Mouse (Mus musculus) kidney, postnatal 36 days (tissue): ENCODE measurements around the gene Dab2.
A peak's percentile ranks its signal among the peaks of the same experiment; 100 is the strongest.

Experiments
- DNase-seq, 2 experiments: peaks; one replicate each; pipeline ENCODE4 v3.0.0; 2021 to 2022; ENCODE audit warnings: mixed read lengths in 2 of 2

The Dab2 gene

DNA sequence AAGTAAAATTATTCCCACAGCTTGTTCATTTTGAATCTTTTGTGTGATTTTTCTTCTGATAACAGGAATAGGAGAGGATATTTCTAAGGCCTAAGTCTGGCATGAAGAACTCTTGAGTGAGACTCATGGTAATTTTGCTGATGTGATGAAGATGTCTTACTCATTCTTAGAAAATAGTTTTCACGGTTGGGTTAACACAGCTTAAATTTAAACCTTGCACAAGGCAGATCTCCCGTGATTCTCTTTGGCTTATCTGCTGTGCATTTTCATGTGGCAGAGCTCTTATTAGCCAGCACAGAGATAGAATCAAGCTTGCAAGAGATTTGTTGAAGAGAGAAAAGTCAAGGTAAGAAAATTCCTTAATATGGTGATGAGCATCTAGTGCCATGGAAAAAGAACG lies at the start of gene Dab2:
Gene Dab2, plus strand, starts transcription at position 235 of the 400 bp plus-strand sequence.
- DNase-seq, result peak; percentile 34 to 71

DNA sequence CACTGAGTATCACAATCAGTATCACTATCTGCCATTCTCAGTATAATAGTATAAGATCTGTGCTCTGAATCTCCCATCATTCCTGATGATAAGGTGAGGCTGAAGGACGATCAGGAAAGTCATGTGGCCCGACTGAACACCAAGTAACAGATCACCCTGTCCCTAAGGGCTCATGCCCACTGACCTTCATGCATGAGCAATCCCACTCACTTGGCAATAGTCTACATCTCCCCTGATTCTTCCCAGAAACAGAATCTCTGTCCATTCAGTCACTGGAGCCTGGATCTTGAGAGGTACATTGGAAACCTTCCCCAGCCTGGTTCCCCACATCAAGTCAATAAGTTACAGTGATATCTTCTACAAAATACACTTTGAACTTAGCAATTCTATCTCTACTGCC lies 46.1 kb upstream of the Dab2 start:
- peak; percentile 54 to 62 for DNase-seq

DNA sequence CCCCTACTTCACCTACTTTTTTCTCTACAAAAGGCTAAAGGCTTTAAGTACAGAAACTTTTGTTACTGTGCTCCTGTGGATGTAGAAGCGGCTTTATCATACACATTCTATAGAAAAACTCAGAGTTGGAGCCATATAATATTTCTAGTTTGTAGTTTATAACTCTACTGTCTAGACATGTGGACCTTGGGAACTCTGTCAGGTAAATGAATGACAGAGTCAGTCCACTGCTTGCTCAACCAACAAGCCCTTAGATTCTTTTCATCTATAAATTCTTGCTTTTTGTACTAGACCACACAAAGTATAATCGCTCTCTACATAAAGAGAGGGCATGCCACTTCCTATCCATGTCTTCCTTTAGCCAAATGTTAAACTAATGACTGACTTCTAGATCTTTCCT lies 45.2 kb upstream of the Dab2 start:
- peak in 1 of 2 experiments; percentile 51 for DNase-seq

DNA sequence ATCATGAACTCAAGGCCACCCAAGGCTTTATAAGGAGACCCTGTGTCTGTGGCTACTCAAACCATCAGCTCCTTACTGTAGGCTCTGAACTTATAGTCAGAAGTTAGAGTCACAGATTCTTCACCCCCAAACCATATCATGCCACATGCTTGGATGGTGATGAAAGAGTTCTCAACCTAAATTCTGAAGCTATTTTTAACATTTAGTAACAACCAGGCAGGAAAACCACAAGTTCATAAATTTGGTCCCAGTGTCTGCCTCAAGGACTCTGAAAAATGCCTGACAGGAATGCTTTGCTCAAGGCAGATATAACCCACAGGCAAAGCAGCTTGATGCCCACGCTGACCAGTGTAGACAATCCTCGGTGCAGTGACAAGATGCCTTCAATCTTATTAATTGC lies 42.5 kb upstream of the Dab2 start:
- DNase-seq, result no peak

DNA sequence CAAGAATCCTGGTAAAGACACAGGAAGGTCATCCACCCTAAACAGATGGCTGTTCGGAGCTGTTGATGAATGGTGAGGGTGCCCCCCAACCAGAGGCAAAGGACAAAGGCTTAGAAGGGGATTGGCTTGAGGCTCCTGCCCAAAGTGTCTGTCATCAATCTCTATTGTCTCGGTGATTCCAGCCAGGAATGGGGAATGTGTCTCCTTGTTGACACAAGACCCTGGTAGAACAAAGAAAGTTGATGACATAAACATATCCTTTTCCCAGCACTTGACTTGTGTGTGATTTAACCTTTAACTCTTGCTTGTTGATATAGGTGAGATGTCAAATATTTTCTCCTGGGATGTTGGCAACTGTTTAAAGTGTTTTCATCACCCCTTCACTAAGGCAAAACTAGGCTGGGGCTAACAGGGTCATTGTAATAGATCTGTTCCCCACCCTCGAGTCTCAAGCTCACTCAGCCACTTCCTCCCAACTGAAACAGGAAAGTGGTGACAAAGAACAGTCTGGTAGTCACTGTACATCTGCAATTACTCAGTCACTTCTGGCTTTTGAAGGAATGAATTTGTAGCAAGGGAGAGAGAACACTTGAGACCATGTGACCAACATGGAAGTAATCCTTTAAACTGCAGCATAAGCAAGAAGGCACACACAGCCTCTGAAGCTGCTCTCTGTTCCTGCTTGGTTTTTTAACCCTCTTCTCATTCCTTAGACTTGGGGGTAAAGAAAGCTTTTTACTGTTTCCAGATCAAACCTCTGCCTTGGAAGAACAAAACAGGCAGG lies 39.4 kb upstream of the Dab2 start:
- DNase-seq, result peak; percentile 31 to 50

DNA sequence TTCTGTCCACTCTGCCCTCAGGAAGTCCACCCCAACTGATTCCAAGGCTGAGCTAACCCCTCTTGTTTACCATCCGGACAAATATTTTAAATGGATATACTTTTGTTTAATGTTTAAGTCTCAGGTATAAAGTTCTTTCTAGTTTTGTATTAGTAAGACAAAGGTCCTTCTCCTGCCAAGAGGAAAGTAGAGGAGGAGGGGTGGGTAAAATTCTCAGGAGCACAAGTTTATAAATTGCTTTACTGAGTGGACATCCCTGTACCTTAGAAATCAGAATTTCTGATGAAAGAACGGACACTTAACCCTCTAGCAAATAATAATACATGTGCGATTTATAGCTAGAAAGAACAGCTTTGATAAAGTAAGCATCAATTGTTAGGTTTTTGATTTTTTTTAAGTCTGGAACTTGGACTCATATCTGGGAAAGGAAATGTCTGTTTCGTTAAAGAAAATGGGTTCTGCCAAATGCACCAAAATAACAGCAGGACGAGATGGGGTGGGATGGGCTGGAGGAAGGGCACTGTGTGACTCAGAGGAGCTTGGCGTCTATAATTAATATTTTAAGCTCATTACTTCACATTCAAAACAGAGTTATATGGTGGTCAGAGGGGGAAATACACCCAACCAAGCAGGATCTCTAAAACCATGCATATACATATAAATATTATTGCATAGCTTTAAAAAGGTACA lies 38.7 kb upstream of the Dab2 start:
- DNase-seq, result peak in 1 of 2 experiments; percentile 30

DNA sequence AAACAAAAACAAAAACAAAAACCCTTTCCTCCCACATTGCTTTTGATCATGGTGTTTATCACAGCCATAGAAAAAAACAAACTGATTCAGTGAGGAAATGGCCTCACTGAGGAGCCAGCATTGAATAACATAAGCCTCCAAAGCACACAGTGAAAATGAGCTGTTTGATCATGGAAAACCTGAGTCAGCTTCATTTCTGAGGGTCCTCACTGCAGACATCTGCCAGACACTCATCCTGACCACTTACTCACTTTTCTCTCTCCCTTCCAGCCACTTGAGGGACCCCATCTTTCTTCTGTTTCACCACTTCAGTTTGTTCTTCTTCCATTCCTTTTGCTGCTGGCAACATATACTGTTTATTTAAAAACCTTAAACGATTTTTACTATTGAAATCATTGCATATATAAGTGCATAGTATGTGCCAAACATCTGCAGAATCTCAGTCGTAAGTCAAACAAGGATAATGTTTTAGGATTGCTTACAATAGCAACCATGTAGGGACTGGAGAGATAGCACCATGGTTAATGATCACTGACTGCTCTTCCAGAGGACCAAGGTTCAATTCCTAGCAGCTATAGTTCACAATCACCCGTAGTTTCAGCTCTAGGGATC lies 32.3 kb upstream of the Dab2 start:
- no peak for DNase-seq

DNA sequence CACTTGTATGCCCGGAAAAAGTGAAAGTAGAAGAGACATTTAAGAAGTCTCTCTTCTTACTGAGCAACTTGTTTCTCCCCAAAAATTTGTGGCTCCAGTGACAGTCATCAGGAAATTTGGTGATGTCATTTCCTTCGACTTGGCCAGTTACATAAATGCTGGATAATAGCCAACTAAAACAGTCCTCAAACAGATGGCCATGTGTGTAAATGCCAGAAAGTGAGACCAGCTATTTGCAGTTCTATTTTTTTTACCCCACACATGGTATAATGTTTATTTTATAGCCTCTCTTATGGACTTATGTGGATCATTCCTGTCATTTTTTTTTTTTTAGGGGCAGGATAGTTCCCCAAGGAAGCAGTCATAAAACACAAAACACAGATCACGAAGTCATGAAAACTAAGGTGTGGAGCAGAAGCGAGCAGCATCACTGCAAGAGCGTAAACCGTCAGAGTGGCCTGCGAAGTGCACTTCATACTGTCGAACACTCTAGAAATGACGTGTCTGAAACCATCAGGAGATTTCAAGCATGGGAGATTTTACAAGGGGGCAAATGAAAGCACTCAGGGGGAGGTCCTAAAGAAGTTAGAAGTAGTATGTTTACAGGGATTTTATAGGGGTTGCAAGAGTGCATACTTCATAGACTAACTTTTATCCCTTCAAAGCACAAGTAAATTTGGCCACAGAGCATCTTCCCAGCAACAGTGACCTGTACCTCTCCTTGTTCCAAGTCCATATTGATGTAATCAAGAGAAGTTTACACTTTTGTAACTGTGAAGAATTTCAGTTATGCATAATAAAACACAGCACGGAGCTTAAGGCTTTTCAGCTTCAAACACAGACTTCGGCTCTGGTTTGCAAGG lies 20.8 kb upstream of the Dab2 start:
- peak in 1 of 2 experiments; percentile 43 for DNase-seq

DNA sequence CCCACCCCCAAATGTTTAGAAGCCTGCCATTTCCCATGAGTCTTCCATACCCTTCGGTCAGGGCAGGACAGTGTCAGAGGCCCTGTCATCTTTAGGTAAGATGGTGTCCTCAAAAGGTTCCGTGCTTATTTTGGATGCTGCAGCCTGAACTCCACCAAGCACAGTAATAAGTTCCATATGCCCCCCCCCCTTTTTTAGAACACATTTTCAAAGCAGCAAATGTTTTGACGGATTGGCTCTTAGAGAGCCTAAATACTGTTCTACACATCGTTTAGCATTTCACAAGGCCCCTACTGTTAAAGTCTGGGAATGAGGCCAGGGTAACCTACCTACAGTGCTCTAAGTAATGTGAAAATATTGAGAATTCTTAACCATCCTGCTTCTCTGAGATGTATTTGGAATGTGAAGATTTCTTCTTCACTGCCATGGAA lies 19.6 kb upstream of the Dab2 start:
- no peak for DNase-seq

DNA sequence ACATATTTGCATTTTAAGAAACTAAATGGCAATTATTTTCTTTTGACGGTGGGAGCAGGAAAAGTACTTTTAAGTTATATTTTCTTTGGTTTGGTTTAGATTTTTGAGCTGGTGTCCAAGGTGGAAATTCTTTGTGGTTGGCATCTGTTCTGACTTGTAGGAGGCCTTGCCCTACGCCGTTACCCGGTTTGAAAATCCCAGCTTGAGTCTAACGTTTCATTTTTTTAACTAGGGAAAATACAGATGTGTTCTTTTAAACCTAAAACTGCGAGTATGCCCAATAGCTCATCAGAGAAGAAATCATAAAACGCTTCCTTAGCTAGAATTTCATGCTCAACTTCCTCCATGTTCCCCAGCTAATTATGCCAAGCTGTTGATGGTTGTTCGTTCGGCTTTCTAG lies 16.3 kb upstream of the Dab2 start:
- DNase-seq, result no peak

DNA sequence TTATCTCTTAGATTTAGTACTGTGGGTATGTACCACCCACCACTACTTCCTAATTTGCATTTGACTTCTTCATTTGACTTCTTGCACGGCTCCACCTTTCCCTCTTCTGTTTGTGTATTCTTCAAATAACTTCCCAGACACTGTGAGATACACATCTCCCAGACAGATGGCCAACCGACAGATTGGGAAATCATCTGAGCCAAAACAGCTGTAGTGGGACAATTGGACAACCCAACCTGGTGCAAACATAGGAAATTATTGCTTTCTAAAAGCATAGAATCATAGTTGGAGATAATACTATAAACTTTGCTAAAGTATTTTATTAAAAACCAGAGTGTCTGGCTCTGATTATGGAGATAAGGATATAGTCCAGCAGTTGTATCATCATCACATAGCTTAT lies 3.5 kb upstream of the Dab2 start:
- no peak for DNase-seq

DNA sequence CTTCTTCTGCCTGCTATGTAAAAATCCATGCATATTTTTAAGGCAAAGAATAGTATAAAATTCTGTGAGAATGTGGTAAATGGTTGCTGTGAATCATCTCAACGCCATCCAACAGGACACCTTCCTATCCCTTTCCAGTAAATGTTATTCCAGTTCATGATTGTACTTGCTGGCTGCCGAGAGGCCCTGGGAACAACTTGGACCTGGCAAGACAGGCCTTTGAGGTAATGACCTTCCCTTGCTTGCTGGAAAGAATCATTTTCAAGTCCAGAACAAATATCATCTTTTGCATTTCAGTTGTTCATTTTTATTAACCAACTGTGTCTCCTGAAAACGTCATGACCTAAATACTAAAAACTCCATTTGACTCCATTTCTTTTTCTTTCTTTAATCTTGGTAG lies 862 bp upstream of the Dab2 start:
- no peak for DNase-seq

DNA sequence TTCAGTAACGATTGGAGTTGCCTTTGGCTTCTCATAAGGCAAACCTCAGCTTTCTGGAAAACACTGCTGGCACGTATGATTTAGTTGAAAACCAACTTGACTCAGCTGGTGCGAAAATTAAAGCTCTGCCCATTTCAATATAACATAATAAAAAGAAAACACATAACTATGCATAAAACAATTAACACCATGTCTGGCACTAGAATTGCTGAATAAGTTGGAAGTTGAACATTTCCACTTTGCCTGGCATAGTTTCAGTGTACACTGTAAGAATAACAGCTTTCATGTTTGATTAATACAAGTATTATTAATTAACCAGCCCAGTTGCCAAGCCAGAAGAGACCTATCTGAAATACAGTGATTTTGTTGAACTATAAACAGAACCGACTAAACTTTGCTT lies 2.6 kb downstream of the Dab2 start:
- DNase-seq, result peak in 1 of 2 experiments; percentile 55

DNA sequence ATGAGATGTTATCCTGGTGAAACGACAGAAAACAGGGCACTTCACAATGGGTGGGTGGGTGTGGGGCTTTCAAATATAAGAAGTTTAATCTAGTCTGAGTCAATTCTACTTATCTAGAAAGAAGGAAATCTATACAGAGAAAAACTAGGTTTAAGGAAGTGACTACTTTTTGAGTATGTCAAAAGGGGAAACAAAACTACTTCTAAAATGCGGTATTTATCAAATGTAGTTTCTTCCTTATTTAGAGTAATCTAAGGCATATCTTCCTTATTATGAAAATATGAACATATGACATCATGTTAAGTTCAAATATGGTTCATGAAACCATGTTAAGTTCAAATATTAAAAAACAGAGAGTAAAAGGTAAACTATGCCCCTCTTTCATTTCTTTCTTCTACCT lies 4.2 kb downstream of the Dab2 start:
- DNase-seq, result no peak

DNA sequence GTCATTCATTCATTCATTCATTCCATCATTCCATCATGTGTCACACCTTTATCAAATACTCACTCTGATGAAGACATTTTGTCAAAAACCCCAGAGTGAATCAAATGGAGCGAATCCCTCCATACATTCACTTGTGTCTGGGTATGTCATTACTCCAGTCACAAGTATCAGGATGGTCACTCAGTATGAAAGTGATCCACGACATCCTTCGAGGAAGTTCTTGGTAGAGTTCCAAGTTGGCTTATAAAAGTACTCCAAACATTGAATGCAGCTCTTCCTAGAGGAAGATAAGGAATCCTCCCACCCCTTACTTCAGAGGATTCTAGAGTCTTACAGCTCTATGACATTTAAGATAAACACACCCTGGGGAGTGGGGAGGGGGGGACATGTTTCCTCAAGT lies 10.0 kb downstream of the Dab2 start:
- DNase-seq, result no peak

DNA sequence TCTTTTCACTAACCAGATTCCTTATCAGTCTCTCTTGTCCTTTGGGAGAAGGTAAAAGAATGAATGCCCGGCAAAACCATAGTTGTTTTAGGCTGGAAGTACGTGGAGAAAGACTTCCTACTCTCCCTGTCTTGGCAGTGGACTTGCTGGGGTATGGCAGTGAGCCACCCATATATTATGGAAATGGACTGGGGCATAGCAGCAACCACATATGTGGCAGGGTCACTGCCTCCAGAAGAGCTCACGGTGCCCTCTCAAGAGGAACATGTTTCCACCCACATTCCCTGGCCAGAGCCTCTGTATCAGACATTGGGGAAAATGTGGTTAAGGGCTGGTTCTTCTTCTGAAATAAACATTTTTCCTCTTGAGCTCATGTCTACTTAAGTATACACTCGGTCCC lies 10.8 kb downstream of the Dab2 start:
- peak in 1 of 2 experiments; percentile 38 for DNase-seq

DNA sequence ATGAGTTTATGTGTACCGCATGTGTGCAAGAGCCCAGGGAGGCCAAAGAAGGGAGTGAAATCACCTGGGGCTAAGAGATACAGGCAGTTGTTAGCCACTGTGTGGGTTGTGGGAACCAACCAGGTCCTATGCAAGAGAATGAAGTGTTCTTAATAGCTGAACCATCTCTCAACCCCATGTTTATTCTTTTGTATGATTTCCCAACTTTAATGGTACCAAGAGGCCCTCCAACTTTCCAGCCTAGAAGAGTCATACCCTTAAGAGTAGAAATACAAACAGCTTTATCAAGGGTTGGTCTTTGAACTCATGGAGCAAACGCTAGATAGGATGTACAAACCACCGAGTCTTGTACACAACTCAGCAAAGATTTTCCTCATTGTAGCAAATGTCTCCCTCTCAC lies 12.8 kb downstream of the Dab2 start:
- no peak for DNase-seq

DNA sequence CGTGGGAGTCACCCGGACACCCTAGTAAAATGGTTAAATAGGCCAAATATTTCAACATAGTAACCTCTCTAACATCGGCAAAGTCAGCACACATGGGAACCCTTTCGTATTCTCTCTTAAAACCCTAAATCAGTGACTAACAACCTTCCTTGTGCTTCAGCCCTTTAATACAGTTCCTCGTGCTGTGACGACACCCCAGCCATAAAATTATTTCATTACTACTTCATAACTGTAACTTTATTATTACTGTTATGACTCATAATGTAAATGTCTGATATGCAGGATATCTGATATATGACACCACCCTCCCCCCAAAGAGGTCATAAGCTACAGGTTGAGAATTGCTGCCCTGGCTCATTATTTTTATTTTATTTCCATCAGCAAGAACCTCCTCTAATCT lies 19.8 kb downstream of the Dab2 start:
- DNase-seq, result no peak

DNA sequence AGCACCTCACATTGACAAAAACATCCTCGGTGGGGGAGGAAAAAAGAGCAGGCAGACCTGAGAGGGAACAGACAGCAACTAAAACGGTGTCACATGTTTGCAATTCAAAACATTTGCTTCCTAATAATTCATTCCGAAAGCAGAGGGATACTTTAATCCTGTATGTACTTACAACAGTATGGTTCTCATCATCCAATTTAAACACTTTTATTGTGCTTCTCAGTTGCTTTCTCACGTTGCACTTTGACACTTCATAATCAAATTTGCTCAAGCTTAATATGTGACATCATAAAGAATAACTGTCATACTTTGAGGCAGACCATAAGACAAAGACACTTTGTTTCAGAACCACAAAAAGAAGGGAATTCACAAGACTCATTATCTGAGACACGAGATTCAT lies 20.9 kb downstream of the Dab2 start:
- DNase-seq, result no peak

DNA sequence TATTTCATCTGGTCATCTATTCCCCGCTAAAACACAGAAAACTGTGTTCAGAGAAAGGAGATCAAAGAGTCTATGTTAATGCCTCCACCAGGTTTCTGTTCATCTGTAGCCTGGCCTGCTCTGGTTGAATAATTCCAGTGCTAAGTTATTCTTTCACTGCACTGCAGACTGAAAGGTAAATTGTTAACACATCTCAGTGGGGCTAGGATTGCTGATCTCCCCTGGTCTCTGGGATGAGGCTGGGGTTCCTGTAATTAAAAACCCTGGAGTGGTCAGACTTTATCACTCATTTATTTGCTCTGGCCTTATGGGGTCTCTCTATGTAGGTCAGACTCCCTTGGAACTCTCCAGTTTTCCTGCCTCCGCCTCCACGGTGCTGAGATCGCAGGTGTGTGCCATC lies 21.7 kb downstream of the Dab2 start:
- peak in 1 of 2 experiments; percentile 60 for DNase-seq

DNA sequence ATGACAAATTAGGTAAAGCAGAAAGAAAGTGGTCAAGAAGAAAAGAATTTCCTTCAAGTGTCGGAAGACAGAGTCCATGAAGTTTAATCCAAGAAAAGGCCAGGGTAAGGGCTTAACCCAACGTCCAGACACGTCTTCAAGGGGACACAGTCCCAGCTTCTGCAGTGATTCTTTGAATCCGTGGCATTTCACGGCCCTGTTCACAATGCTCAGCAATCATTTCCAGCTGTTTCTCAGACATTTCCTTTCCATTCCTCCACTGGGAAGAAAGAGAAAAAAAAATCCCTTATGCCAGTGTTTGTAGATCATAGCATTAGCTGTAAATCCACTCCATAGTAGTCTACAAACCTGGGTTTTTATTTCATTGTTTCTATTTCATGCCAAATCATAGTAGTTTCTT lies 22.7 kb downstream of the Dab2 start:
- DNase-seq, result no peak

DNA sequence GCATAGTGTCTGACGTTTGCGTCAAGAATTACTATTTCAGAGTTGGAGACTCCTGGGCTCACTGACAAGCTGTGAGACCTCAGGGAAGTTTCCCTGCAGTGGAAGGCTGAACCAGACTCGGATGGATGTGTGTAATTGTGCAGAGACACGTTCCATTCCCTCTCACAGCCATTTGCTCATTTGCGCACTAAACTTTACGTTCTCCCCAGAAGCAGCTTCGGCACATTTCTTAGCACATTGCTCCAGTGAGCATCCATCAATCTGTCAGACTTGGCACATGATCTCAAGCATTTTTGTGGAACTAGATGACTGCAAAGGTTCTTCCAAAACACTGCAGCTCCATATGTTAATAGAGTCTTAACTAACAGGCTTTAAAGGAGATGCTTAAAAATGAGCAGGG lies 24.0 kb downstream of the Dab2 start:
- no peak for DNase-seq

DNA sequence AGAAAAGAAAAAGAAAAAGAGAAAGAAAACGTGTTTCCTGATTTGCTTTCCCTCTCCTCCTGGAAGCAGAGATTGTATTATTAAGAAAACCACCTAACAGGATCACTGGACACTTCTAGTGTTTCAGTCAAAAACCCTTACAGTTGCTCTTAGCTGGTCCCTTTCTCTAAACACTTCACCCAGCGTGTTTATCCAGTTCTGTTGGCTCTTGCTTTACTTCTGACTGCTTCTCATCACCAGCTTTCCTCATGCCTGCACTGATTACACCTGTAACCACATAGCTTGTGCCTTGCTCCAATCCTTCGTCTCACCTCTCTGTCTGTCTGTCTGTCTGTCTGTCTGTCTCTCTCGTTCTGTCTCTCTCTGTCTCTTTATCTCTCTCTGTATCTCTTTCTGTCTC lies 25.9 kb downstream of the Dab2 start:
- no peak for DNase-seq
